Mouse (Mus musculus): ENCODE measurements around the gene Prpf8. TPM values are rescaled to one million over a fixed set of nuclear protein-coding genes. Genes with fewer than 3 reads are reported as not detected.

Gene Prpf8
- 39.6 and 47.9 TPM in 2 replicates for polyA plus RNA-seq (2012)

GRCm38 (mm10) chr11:75486601-75487285 is at the start of gene Prpf8:
Prpf8 (plus strand) TSS chr11:75486816.

GRCm38 (mm10) chr11:75439363-75439762 is 47.3 kb upstream of the Prpf8 start, which contains the start of gene Serpinf2:
Serpinf2 (minus strand) TSS chr11:75439591.

GRCm38 (mm10) chr11:75453991-75454930 is 32.4 kb upstream of the Prpf8 start, which contains the start of gene Wdr81:
Wdr81 (minus strand) TSS chr11:75454717.

GRCm38 (mm10) chr11:75460844-75461742 is 25.5 kb upstream of the Prpf8 start, which contains the start of gene Tlcd2:
Tlcd2 (plus strand) TSS chr11:75461715.

GRCm38 (mm10) chr11:75509741-75510626 is 23.4 kb downstream of the Prpf8 start, which contains the start of gene Rilp:
Rilp (plus strand) TSS chr11:75510094.

GRCm38 (mm10) chr11:75513336-75513735 is 26.7 kb downstream of the Prpf8 start, which contains the start of gene Scarf1:
Scarf1 (plus strand) TSS chr11:75513540.

GRCm38 (mm10) chr11:75531469-75532242 is 45.0 kb downstream of the Prpf8 start, which contains the start of gene Slc43a2:
Slc43a2 (plus strand) TSS chr11:75531694.

Other genes starting within 250 kb of the Prpf8 start
- 63.7 and 70.6 TPM in 2 replicates for gene Rpa1, start 138.5 kb upstream of the Prpf8 start, polyA plus RNA-seq (2012)
- gene Smyd4, start 138.4 kb upstream of the Prpf8 start, polyA plus RNA-seq (2012): 1.0 and 1.1 TPM in 2 replicates
- 70.7 and 77.3 TPM in 2 replicates for gene Serpinf1, start 64.1 kb upstream of the Prpf8 start, polyA plus RNA-seq (2012)
- gene Serpinf2, start 47.2 kb upstream of the Prpf8 start, polyA plus RNA-seq (2012): 0.15 TPM in 1 of 2 replicates, not detected in the other
- 19.9 and 22.9 TPM in 2 replicates for gene Wdr81, start 32.1 kb upstream of the Prpf8 start, polyA plus RNA-seq (2012)
- gene Tlcd2, start 25.1 kb upstream of the Prpf8 start, polyA plus RNA-seq (2012): 4.8 and 6.5 TPM in 2 replicates
- 1.1 and 1.7 TPM in 2 replicates for gene Rilp, start 23.3 kb downstream of the Prpf8 start, polyA plus RNA-seq (2012)
- 15.1 and 16.1 TPM in 2 replicates for gene Scarf1, start 26.7 kb downstream of the Prpf8 start, polyA plus RNA-seq (2012)
- 11.7 and 18.5 TPM in 2 replicates for gene Slc43a2, start 44.9 kb downstream of the Prpf8 start, polyA plus RNA-seq (2012)
- 50.6 and 61.9 TPM in 2 replicates for gene Pitpna, start 101.3 kb downstream of the Prpf8 start, polyA plus RNA-seq (2012)
- 51.1 and 62.5 TPM in 2 replicates for gene Inpp5k, start 144.2 kb downstream of the Prpf8 start, polyA plus RNA-seq (2012)
- gene Myo1c, start 163.7 kb downstream of the Prpf8 start, polyA plus RNA-seq (2012): 20.9 and 22.6 TPM in 2 replicates
- 90.4 and 104 TPM in 2 replicates for gene Crk, start 192.4 kb downstream of the Prpf8 start, polyA plus RNA-seq (2012)
- 432 and 570 TPM in 2 replicates for gene Ywhae, start 246.1 kb downstream of the Prpf8 start, polyA plus RNA-seq (2012)